Mouse (Mus musculus) kidney, adult 2 months (tissue): Measurements from ENCODE around the gene Sorbs1. TPM values are rescaled to one million over a fixed set of nuclear protein-coding genes. Genes with fewer than 3 reads are reported as not detected.

Experiments
- DNase-seq: peaks from one replicate; pipeline ENCODE4 v3.0.0; 2021
- H3K27ac ChIP-seq: fragments of 200-500 bp; 2 replicates; pipeline ENCODE4 v1.5.1; 2012; ENCODE audit warnings: low read depth, low read length, control low read depth, inconsistent platforms; ENCODE audit not compliant: insufficient read depth
- H3K27me3 ChIP-seq: fragments of 200-500 bp; replicated peaks from 2 replicates; pipeline ENCODE4 v1.6.1; 2012; ENCODE audit warnings: mild to moderate bottlenecking, moderate library complexity, low read length, inconsistent platforms; ENCODE audit not compliant: control insufficient read depth, insufficient read depth
- H3K36me3 ChIP-seq: fragments of 200-500 bp; 2 replicates; pipeline ENCODE4 v1.6.1; 2012; ENCODE audit warnings: mild to moderate bottlenecking, moderate library complexity, low read length, inconsistent platforms; ENCODE audit not compliant: control insufficient read depth, insufficient read depth
- H3K4me1 ChIP-seq: fragments of 200-500 bp; 2 replicates; pipeline ENCODE4 v1.6.1; 2011; ENCODE audit warnings: low read length; ENCODE audit not compliant: control insufficient read depth, insufficient read depth
- H3K4me3 ChIP-seq: fragments of 200-500 bp; 2 replicates; pipeline ENCODE4 v1.5.1; 2011; ENCODE audit warnings: mild to moderate bottlenecking, low read depth, low read length, control low read depth; ENCODE audit not compliant: insufficient read depth
- CTCF ChIP-seq: fragments of 200-500 bp; conservative IDR thresholded peaks from 2 replicates; pipeline ENCODE4 v1.5.1; 2011; ENCODE audit warnings: low read depth, mild to moderate bottlenecking, control low read depth, low read length, moderate library complexity, mixed read lengths; ENCODE audit not compliant: insufficient read depth, insufficient read length
- POLR2A ChIP-seq: fragments of 200-500 bp; IDR thresholded peaks from one replicate; pipeline ENCODE4 v1.6.1; 2011; ENCODE audit warnings: low read depth, low read length, control low read depth
- WGBS: fragments of 180-500 bp; shearing (Covaris S2); methylation state at CpG from one replicate; pipeline ENCODE4 v1.1.7; 2018; 5-methylcytosine and 5-hydroxymethylcytosine counted together
- polyA plus RNA-seq: library from polyadenylated mRNA; depleted of rRNA; stranded (reverse); fragments of >200 nt; gene quantifications from 2 replicates; pipeline ENCODE4 v1.2.3, GENCODE M21; 2012

Sorbs1 gene
- polyA plus RNA-seq, 1 experiment = 52.5 TPM

GRCm38 (mm10) chr19:40506965-40507364, 6.6 kb downstream of the Sorbs1 start:
- Histone ChIP-seq H3K27me3 (no peaks in the 10 kb centered on the region), H3K36me3 (no peaks in the 10 kb centered on the region), H3K27ac (no peak overlapping the region), H3K4me1 (0 out of 2 replicates have a peak, but pooled peaks cover 2% of the 10 kb centered on the region), H3K4me3 (no peak overlapping the region)
- DNase-seq = no peak
- TF ChIP-seq POLR2A (no peak), CTCF (no peak)
- 55% methylated on average over 3 of the region's 3 CpGs for WGBS

GRCm38 (mm10) chr19:40504336-40504735, 9.2 kb downstream of the Sorbs1 start:
- H3K4me1 ChIP-seq = peaks cover 11% of the 10 kb centered on the region; the same call in 1 of the 2 replicates
- DNase-seq = no peak
- no peaks in the 10 kb centered on the region for H3K36me3 ChIP-seq
- no peaks in the 10 kb centered on the region for H3K27me3 ChIP-seq
- no peak overlapping the region for H3K4me3 ChIP-seq
- H3K27ac ChIP-seq = no peak overlapping the region
- 83% methylated on average over 7 of the region's 7 CpGs for WGBS
- TF ChIP-seq POLR2A = no peak
- TF ChIP-seq CTCF = no peak

GRCm38 (mm10) chr19:40499940-40500737, 13.4 kb downstream of the Sorbs1 start:
- DNase-seq = peak; percentile 77
- TF ChIP-seq CTCF (no peak), POLR2A (no peak)
- Histone ChIP-seq H3K4me1 (peaks cover 14% of the 10 kb centered on the region; the same call in 1 of the 2 replicates), H3K27me3 (no peaks in the 10 kb centered on the region), H3K27ac (peak overlapping the region; percentile 21; the same call in 1 of the 2 replicates), H3K36me3 (no peaks in the 10 kb centered on the region), H3K4me3 (no peak overlapping the region)
- 59% methylated on average over 11 of the region's 11 CpGs for WGBS

- TF ChIP-seq CTCF (no peak), POLR2A (no peak)
- H3K4me1 ChIP-seq = peaks cover 14% of the 10 kb centered on the region; the same call in 1 of the 2 replicates
- H3K36me3 ChIP-seq = no peaks in the 10 kb centered on the region
- DNase-seq = no peak
- WGBS = 78% methylated on average over 8 of the region's 8 CpGs
- H3K27me3 ChIP-seq = no peaks in the 10 kb centered on the region
- no peak overlapping the region for H3K27ac ChIP-seq
- no peak overlapping the region for H3K4me3 ChIP-seq
These were observed 14.4 kb downstream of the Sorbs1 start for GRCm38 (mm10) chr19:40499141-40499540.

- H3K36me3 ChIP-seq = no peaks in the 10 kb centered on the region
- peak; percentile 75 for DNase-seq
- peak overlapping the region; percentile 17; the same call in 1 of the 2 replicates for H3K27ac ChIP-seq
- H3K4me3 ChIP-seq = no peak overlapping the region
- H3K27me3 ChIP-seq = no peaks in the 10 kb centered on the region
- 52% methylated on average over 6 of the region's 6 CpGs for WGBS
- peaks cover 17% of the 10 kb centered on the region for H3K4me1 ChIP-seq
- no peak for TF ChIP-seq POLR2A
- TF ChIP-seq CTCF = no peak
These were observed 15.3 kb downstream of the Sorbs1 start for GRCm38 (mm10) chr19:40498162-40498725.

GRCm38 (mm10) chr19:40496509-40497267, 16.9 kb downstream of the Sorbs1 start:
- TF ChIP-seq POLR2A = no peak
- Histone ChIP-seq H3K36me3 (no peaks in the 10 kb centered on the region), H3K27ac (no peak overlapping the region), H3K4me1 (peaks cover 29% of the 10 kb centered on the region), H3K4me3 (no peak overlapping the region), H3K27me3 (no peaks in the 10 kb centered on the region)
- 84% methylated on average over 11 of the region's 11 CpGs for WGBS
- no peak for DNase-seq

- Histone ChIP-seq H3K27me3 (no peaks in the 10 kb centered on the region), H3K4me1 (peaks cover 35% of the 10 kb centered on the region), H3K27ac (no peak overlapping the region), H3K36me3 (no peaks in the 10 kb centered on the region), H3K4me3 (no peak overlapping the region)
- WGBS = 83% methylated on average over 4 of the region's 4 CpGs
- no peak for DNase-seq
- no peak for TF ChIP-seq CTCF
- no peak for TF ChIP-seq POLR2A
These were observed 17.5 kb downstream of the Sorbs1 start for GRCm38 (mm10) chr19:40496071-40496470.
